Mouse (Mus musculus): ENCODE measurements at regions not wholly inside any gene's neighbourhood (a gene's known extent, or its start where the extent isn't known, plus 50 kb on each side); places are given as distances from the start of the nearest gene placed in this dataset.

- ATAC-seq (replicated peaks in 1 of 2; ENCODE audit: insufficient read depth in 1 of 2, low FRiP score in 2 of 2, low TSS enrichment in 1 of 2, low read depth in 1 of 2, poor library complexity in 2 of 2, severe bottlenecking in 2 of 2), result no peak
Measured at GRCm38 (mm10) chr1:35400674-35401359, 551.0 kb downstream of the Plekhb2 start.

- no peak for ATAC-seq (replicated peaks in 1 of 2; ENCODE audit: insufficient read depth in 1 of 2, low FRiP score in 2 of 2, low TSS enrichment in 1 of 2, low read depth in 1 of 2, poor library complexity in 2 of 2, severe bottlenecking in 2 of 2)
Measured at GRCm38 (mm10) chr1:35402995-35403394, 553.2 kb downstream of the Plekhb2 start.

DNA sequence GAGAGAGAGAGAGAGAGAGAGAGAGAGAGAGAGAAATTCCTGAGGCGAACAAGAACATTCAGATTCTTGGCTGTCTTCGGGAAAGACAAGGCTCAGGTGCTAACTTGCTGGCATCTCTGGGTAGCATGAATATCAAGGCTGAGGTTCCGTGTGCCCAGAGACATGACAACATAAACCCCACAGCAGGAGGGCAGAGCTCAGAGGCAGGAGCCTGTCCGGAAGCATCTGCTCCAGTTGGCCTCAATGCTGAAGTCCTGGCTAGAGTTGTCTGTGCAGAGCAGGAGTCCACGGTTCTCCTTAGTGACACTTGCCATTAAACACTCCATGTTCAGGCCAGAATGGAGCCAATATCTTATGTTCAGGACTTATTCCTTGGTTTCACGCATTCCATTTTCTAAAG is 555.6 kb downstream of the Plekhb2 start:
- no peak for ATAC-seq (replicated peaks in 1 of 2; ENCODE audit: insufficient read depth in 1 of 2, low FRiP score in 2 of 2, low TSS enrichment in 1 of 2, low read depth in 1 of 2, poor library complexity in 2 of 2, severe bottlenecking in 2 of 2)

DNA sequence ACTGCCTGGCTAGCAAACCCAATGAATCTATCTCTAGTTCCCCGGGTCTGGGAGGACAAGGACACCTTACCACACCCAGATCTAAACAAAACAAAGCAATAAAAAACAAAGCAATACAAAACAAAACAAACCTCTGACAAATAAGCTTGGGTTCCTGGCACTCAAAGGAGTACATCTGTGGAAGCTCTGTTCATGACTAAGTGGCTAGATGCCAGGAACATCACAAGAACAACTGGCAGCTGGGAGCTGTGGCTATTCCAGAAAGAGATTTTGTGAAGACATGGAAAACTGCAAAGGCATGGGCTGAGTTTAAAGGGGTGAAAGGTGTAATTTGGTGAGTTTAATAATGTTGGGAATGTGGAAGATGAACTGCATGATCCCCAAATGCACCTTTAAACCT is 565.9 kb downstream of the Plekhb2 start:
- no peak for ATAC-seq (replicated peaks in 1 of 2; ENCODE audit: insufficient read depth in 1 of 2, low FRiP score in 2 of 2, low TSS enrichment in 1 of 2, low read depth in 1 of 2, poor library complexity in 2 of 2, severe bottlenecking in 2 of 2)

GRCm38 (mm10) chr1:35428126-35428840 is 578.5 kb downstream of the Plekhb2 start:
- ATAC-seq (replicated peaks in 1 of 2; ENCODE audit: insufficient read depth in 1 of 2, low FRiP score in 2 of 2, low TSS enrichment in 1 of 2, low read depth in 1 of 2, poor library complexity in 2 of 2, severe bottlenecking in 2 of 2), result no peak

DNA sequence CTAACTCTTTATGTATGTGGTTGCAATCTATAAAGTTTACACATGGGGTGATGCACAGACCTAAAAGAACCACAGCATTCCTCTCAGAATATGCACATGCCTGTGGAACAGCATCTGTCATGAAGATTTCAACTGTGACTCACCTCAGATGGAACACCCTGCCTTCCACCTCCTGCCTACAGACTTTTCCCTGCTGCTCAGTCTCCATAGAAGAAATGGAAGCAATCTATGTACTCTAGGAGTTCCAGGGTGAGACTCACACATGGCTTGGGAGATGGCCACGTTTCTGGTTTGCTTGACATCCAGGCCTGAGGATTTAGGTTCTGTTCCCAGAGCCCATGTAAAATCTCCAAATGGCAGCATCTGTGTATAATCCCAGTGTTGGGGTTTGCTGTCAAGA is 579.7 kb downstream of the Plekhb2 start:
- no peak for ATAC-seq (replicated peaks in 1 of 2; ENCODE audit: insufficient read depth in 1 of 2, low FRiP score in 2 of 2, low TSS enrichment in 1 of 2, low read depth in 1 of 2, poor library complexity in 2 of 2, severe bottlenecking in 2 of 2)

- ATAC-seq (replicated peaks in 1 of 2; ENCODE audit: insufficient read depth in 1 of 2, low FRiP score in 2 of 2, low TSS enrichment in 1 of 2, low read depth in 1 of 2, poor library complexity in 2 of 2, severe bottlenecking in 2 of 2), result no peak
Measured at GRCm38 (mm10) chr1:35435721-35436120, 585.9 kb downstream of the Plekhb2 start.

GRCm38 (mm10) chr1:35447345-35447744 is 597.6 kb downstream of the Plekhb2 start:
- ATAC-seq (replicated peaks in 1 of 2; ENCODE audit: insufficient read depth in 1 of 2, low FRiP score in 2 of 2, low TSS enrichment in 1 of 2, low read depth in 1 of 2, poor library complexity in 2 of 2, severe bottlenecking in 2 of 2), result no peak

DNA sequence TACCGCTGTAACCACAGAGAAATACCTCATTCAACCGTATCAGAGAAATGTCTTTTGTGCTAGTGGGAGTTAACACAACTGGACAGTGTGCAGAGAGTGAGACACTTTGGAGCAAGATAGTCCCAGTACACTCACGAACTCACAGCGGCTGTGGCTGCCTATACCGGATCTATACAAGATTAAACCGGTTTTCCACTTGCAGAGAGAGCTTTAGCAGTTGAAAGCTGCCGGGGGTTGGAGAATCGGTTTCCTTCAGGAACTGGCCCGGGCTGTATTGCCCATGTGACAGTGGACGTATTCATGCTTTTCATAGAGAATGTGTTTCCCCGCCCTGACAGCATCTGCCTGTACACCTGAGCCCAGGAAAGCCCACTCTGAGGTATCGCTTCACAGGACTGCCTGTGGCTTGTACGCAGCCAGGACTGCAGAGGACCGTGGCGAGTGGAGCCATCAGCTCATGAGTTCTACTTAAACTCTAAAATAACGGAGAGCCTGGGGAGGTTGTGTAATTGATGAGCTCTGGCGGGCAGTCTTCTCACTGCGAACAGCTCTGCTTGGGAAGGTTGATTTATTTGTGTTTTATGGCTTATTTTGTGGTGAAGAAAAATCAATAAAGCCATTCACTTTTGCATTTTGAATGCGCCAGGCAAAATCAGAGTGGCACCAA is 602.8 kb downstream of the Plekhb2 start:
- no peak for ATAC-seq (replicated peaks in 1 of 2; ENCODE audit: insufficient read depth in 1 of 2, low FRiP score in 2 of 2, low TSS enrichment in 1 of 2, low read depth in 1 of 2, poor library complexity in 2 of 2, severe bottlenecking in 2 of 2)

- no peak for ATAC-seq (replicated peaks in 1 of 2; ENCODE audit: insufficient read depth in 1 of 2, low FRiP score in 2 of 2, low TSS enrichment in 1 of 2, low read depth in 1 of 2, poor library complexity in 2 of 2, severe bottlenecking in 2 of 2)
Measured at GRCm38 (mm10) chr1:35457591-35457990, 607.8 kb downstream of the Plekhb2 start.

- no peak for ATAC-seq (replicated peaks in 1 of 2; ENCODE audit: insufficient read depth in 1 of 2, low FRiP score in 2 of 2, low TSS enrichment in 1 of 2, low read depth in 1 of 2, poor library complexity in 2 of 2, severe bottlenecking in 2 of 2)
Measured at GRCm38 (mm10) chr1:35465081-35465480, 603.1 kb upstream of the Hs6st1 start.

- no peak for ATAC-seq (replicated peaks in 1 of 2; ENCODE audit: insufficient read depth in 1 of 2, low FRiP score in 2 of 2, low TSS enrichment in 1 of 2, low read depth in 1 of 2, poor library complexity in 2 of 2, severe bottlenecking in 2 of 2)
Measured at GRCm38 (mm10) chr1:35469185-35469753, 598.9 kb upstream of the Hs6st1 start.

DNA sequence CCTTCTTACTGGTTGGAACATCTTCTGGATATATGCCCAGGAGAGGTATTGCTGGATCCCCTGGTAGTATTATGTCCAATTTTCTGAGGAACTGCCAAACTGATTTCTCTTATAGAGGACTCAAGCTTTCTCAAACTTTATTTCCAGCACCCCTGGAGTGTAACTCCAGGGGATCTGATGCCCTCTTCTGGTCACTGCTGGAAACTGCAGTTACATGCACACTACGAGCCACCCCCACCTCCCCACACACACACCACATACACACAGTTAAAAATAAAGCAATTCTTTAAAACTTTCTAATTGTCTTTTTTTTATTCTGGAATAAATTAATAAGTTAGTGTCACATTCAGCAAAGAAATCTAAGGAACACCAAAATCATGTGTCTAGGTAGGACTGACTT is 589.9 kb upstream of the Hs6st1 start:
- no peak for ATAC-seq (replicated peaks in 1 of 2; ENCODE audit: insufficient read depth in 1 of 2, low FRiP score in 2 of 2, low TSS enrichment in 1 of 2, low read depth in 1 of 2, poor library complexity in 2 of 2, severe bottlenecking in 2 of 2)

DNA sequence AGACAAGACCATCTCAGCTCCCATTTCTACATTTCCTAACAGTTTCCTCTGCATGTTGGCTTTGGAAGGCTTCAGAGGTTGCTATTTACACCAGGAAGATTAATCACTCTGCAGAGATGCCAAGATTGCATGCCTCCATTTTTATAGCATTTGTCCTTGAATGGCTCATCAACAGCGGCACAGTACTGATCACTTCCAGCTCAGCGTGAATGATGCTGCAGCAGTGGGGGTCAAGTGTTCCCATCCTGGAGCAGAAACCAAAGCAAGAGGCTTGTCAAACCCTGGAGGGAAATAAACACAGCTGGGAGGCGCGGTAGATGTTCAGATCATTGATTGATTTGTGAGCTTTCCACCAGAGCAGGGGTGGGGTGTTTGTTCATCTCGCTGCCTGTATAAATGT is 572.2 kb upstream of the Hs6st1 start:
- no peak for ATAC-seq (replicated peaks in 1 of 2; ENCODE audit: insufficient read depth in 1 of 2, low FRiP score in 2 of 2, low TSS enrichment in 1 of 2, low read depth in 1 of 2, poor library complexity in 2 of 2, severe bottlenecking in 2 of 2)

DNA sequence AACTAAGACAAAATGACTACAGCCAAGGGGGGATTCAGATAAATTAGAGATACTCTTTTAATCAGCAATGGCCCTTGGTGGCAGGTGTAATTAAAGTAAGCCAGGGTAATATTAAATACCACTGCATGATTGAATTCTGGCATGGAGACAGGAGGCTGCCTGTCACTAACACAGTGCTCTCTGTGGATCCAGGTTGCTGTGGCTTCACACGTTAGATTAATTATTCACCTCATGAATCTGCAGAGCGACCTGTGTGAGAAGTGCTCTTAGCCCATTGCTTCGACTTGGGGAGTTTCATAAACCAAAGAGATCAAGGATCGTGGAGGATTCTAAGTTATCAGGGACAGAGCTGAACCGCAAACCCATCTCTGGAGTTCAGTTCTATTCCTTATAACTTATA is 545.2 kb upstream of the Hs6st1 start:
- ATAC-seq (replicated peaks in 1 of 2; ENCODE audit: insufficient read depth in 1 of 2, low FRiP score in 2 of 2, low TSS enrichment in 1 of 2, low read depth in 1 of 2, poor library complexity in 2 of 2, severe bottlenecking in 2 of 2), result no peak

DNA sequence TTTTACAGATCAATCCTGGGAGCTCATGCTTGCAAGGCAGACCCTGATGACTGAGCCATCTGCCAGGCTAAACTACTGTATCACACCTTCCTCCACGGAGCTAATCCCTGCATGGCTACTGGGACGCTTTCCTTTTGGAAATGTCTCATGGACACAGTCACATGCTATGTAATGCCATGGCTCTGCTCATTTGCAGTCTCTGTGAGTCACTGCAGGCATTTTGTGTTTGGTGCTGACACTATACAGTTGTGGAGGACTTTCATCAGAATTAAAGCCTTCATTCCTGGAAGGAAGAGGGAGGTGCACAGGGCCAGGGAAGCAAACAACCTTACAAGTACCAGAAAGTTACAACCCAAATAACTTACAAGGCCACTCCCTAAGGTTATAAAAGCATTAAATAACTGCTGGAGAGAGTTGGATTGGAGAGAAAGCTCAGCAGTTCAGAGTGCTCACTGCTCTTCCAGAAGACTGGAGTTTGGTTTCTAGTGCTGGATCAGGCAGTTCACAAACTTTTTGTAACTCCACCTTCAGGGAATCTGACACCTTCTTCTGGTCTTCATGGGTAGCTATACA is 544.3 kb upstream of the Hs6st1 start:
- ATAC-seq (replicated peaks in 1 of 2; ENCODE audit: insufficient read depth in 1 of 2, low FRiP score in 2 of 2, low TSS enrichment in 1 of 2, low read depth in 1 of 2, poor library complexity in 2 of 2, severe bottlenecking in 2 of 2), result no peak

- ATAC-seq (replicated peaks in 1 of 2; ENCODE audit: insufficient read depth in 1 of 2, low FRiP score in 2 of 2, low TSS enrichment in 1 of 2, low read depth in 1 of 2, poor library complexity in 2 of 2, severe bottlenecking in 2 of 2), result no peak
Measured at GRCm38 (mm10) chr1:35524788-35525187, 543.4 kb upstream of the Hs6st1 start.
